7 mouse cellular contexts compared by ENCODE assay signal in genomic region chr2:71980771-71981342, GRCm38 (mm10). TPM values are rescaled to one million over a fixed set of nuclear protein-coding genes. Genes with fewer than 3 reads are reported as not detected.
DNase-seq lines count a peak whose midpoint lies in the region; ATAC-seq lines count a peak whose summit lies in the region.

Rapgef4 (plus strand) TSS chr2:71981240.

- H3K36me3 ChIP-seq in forebrain, embryonic 12.5 days (replicated peaks), result no peaks in the 10 kb centered on the region
- H3K36me3 ChIP-seq in hindbrain, embryonic 15.5 days, result no peaks in the 10 kb centered on the region
- no peaks in the 10 kb centered on the region for H3K36me3 ChIP-seq in liver, embryonic 16.5 days (ENCODE audit: control insufficient read depth, insufficient read depth)

- H3K9ac ChIP-seq in forebrain, embryonic 12.5 days, result peak within 1 kb of the TSS; percentile 60
- peak within 1 kb of the TSS; percentile 88 for H3K9ac ChIP-seq in hindbrain, embryonic 15.5 days
- H3K9ac ChIP-seq in liver, embryonic 16.5 days (ENCODE audit: low read depth, low read length), result 0 out of 2 replicates have a peak within 1 kb of the TSS, but pooled peaks have one; percentile 28

- no peaks in the 10 kb centered on the region for H3K9me3 ChIP-seq in forebrain, embryonic 12.5 days
- H3K9me3 ChIP-seq in hindbrain, embryonic 15.5 days, result no peaks in the 10 kb centered on the region
- H3K9me3 ChIP-seq in liver, embryonic 16.5 days (replicated peaks; ENCODE audit: control insufficient read depth, low read length), result no peaks in the 10 kb centered on the region

- peak within 1 kb of the TSS; percentile 97 for H3K4me2 ChIP-seq in forebrain, embryonic 12.5 days
- peak within 1 kb of the TSS; percentile 88 for H3K4me2 ChIP-seq in hindbrain, embryonic 15.5 days
- H3K4me2 ChIP-seq in liver, embryonic 16.5 days (ENCODE audit: low read depth, low read length), result peak within 1 kb of the TSS; percentile 66

- H3K4me1 ChIP-seq in forebrain, embryonic 12.5 days, result 0 out of 2 replicates have a peak, but pooled peaks cover 7% of the 10 kb centered on the region
- peaks cover 19% of the 10 kb centered on the region for H3K4me1 ChIP-seq in hindbrain, embryonic 15.5 days (replicated peaks)
- no peaks in the 10 kb centered on the region; the same call in 1 of the 2 replicates for H3K4me1 ChIP-seq in liver, embryonic 16.5 days (ENCODE audit: control insufficient read depth, low read depth, low read length)

- peak; percentile 69 for ATAC-seq in forebrain, embryonic 12.5 days (ENCODE audit: low FRiP score)
- peak; percentile 75 for ATAC-seq in hindbrain, embryonic 15.5 days (ENCODE audit: low FRiP score, low read depth)
- no peak for ATAC-seq in liver, embryonic 16.5 days (ENCODE audit: low read depth)

- H3K27me3 ChIP-seq in forebrain, embryonic 12.5 days, result peaks cover 26% of the 10 kb centered on the region
- H3K27me3 ChIP-seq in hindbrain, embryonic 15.5 days, result no peaks in the 10 kb centered on the region
- peaks cover 15% of the 10 kb centered on the region for H3K27me3 ChIP-seq in liver, embryonic 16.5 days (ENCODE audit: control insufficient read depth, insufficient read depth, low read depth, low read length)

- WGBS in forebrain, embryonic 12.5 days, result under 1% methylated on average over 44 of the region's 52 CpGs
- WGBS in hindbrain, embryonic 15.5 days, result under 1% methylated on average over 43 of the region's 52 CpGs
- 3% methylated on average over 35 of the region's 52 CpGs for WGBS in liver, embryonic 16.5 days (ENCODE audit: insufficient replicate concordance)

- H3K27ac ChIP-seq in forebrain, embryonic 12.5 days, result no peak within 1 kb of the TSS
- peak within 1 kb of the TSS; percentile 79 for H3K27ac ChIP-seq in hindbrain, embryonic 15.5 days (replicated peaks)
- H3K27ac ChIP-seq in liver, embryonic 16.5 days (ENCODE audit: low read length), result no peak within 1 kb of the TSS

- peak within 1 kb of the TSS; percentile 63 for H3K4me3 ChIP-seq in forebrain, embryonic 12.5 days (replicated peaks)
- peak within 1 kb of the TSS; percentile 76 for H3K4me3 ChIP-seq in hindbrain, embryonic 15.5 days
- peak within 1 kb of the TSS; percentile 53 for H3K4me3 ChIP-seq in liver, embryonic 16.5 days (ENCODE audit: low read depth, low read length)

- DNase-seq in ovary, postnatal 14 days (ENCODE audit: low spot score), result peak; percentile 22
- no peak for DNase-seq in ovary, postnatal 10 days (ENCODE audit: low spot score)
- DNase-seq in cerebellum, adult 18-20 months, result peak; percentile 53 to 72
- no peak for DNase-seq in yolk sac, embryonic 10.5 days (ENCODE audit: low spot score)

RNA-seq across cellular contexts. Expression of gene Rapgef4, which starts in this region (rescaled TPM):
- polyA plus RNA-seq in forebrain, embryonic 12.5 days (2016; fragmentation: Nextera tagmentation; extraction: Ambion mirVana), result 3.1 and 3.8 TPM in 2 replicates
- polyA plus RNA-seq in hindbrain, embryonic 15.5 days (2015; fragmentation: Nextera tagmentation; extraction: Ambion mirVana), result 33.9 and 34.2 TPM in 2 replicates
- 7.0 and 7.8 TPM in 2 replicates for polyA plus RNA-seq in liver, embryonic 16.5 days (2015; fragmentation: Nextera tagmentation; extraction: Ambion mirVana)

Comparison
In these comparisons a context has a peak if more than half of its experiments do, and no peak if none do; other contexts are left out.
1. DNase-seq: peak in ovary, postnatal 14 days (single experiment) and cerebellum, adult 18-20 months (2 of 2); none in ovary, postnatal 10 days (single experiment) and yolk sac, embryonic 10.5 days (single experiment).
2. H3K9ac ChIP-seq: peak in every context shown above with its lines; median percentile 88 in hindbrain, embryonic 15.5 days; 60 in forebrain, embryonic 12.5 days; 28 in liver, embryonic 16.5 days.
3. Peak in every context shown above with its lines, with median percentiles within 50 percentile points of each other: H3K4me2 ChIP-seq and H3K4me3 ChIP-seq.